Mouse (Mus musculus): ENCODE results near the gene Olfr199. TPM values are rescaled to one million over a fixed set of nuclear protein-coding genes. Genes with fewer than 3 reads are reported as not detected.
"Not testable (repeated sequence)": the region's sequence is repeated elsewhere in the genome, so short reads cannot be mapped to it uniquely, and the experiment has no call there.

The Olfr199 gene
- total RNA-seq (2021), result not detected
- long read RNA-seq, experiment 1, result 0 reads
- long read RNA-seq, experiment 2, result 0 reads

DNA sequence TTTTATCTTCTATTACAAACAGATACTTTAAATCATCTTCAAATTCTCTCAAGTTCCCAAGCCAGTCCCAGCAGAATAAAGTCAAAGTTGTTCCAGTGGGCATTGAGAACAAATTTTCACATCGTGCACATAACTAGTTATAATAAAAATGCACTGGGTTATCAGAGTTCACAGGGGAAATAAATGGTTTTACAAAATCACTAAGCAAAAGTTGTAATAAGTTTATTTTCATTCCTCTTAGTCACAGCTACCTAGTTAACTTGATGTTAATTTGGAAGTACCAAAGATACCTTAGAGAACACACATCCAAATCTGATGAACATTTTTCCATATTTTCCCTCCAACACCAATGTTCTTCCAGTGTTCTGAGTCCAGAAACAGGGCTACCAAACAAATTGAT lies at the start of gene Olfr199:
Gene Olfr199 (minus strand): TSS at position 101 of the 400 bp plus-strand sequence.
- DNase-seq (ENCODE audit: extremely low spot score in 1 of 2, low spot score in 2 of 2); intact Hi-C loops (cut with DNase I); H3K27ac ChIP-seq; H3K4me3 ChIP-seq: not testable (repeated sequence)

- DNase-seq (ENCODE audit: extremely low spot score in 1 of 2, low spot score in 2 of 2); H3K27ac ChIP-seq; H3K4me3 ChIP-seq; intact Hi-C loops (cut with DNase I): not testable (repeated sequence)
These were observed 49.5 kb upstream of the Olfr199 start for GRCm38 (mm10) chr16:59269097-59269496.

GRCm38 (mm10) chr16:59249684-59250083 lies 30.1 kb upstream of the Olfr199 start:
- TF ChIP-seq CTCF (IDR thresholded peaks at IDR 0.05), result no peak
- DNase-seq (ENCODE audit: extremely low spot score in 1 of 2, low spot score in 2 of 2), result no peak
- intact Hi-C loops (cut with DNase I), result loop anchor here (1.0 kb wide), 1 partner anchor 48 kb away; no protein-coding TSS in a partner anchor
- Histone ChIP-seq H3K4me3 (no peak overlapping the region), H3K27ac (no peak overlapping the region)

DNA sequence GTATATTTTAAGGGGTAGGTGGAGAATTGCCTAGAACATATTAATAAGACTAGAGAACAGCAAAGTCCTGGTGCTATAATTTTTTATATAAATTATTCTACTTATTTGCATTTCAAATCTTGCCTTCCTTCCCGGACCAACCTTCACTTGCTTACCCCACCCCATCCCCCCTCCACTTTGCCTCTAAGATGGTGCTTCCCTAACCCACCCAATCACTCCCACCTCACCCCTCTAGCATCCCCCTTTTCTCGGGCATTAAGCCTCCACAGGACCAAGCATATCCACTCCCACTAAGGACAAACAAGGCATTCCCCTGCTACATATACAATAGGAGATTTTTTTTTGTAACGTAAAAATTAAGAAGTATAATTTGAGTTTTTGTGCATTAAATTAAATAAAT lies 1.7 kb downstream of the Olfr199 start:
- intact Hi-C loops (cut with DNase I); H3K4me3 ChIP-seq; H3K27ac ChIP-seq; DNase-seq (ENCODE audit: extremely low spot score in 1 of 2, low spot score in 2 of 2): not testable (repeated sequence)

DNA sequence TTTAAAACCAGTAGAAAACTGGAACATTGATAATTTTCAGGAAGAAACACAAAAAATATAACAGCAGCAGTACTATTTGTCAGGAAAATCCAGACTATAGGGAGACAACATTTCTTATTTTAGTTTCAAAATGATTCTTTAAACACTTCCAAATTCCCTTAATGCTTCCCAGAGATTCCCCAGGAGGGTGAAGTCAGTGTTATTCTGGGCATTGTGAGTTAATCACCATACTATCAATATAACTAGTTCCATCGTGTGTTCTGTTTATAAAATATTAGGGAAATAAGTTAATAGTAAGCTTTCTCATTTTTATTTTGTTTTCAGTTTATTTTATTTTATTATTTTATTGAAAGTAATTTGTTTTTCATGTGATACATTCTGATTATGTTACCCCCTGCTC lies 16.1 kb downstream of the Olfr199 start, which contains the start of gene Olfr198:
Gene Olfr198 (minus strand): TSS at position 101 of the 400 bp plus-strand sequence.
- intact Hi-C loops (cut with DNase I); H3K4me3 ChIP-seq; H3K27ac ChIP-seq; DNase-seq (ENCODE audit: extremely low spot score in 1 of 2, low spot score in 2 of 2): not testable (repeated sequence)

- Histone ChIP-seq H3K4me3 (no peak within 1 kb of the TSS), H3K27ac (no peak within 1 kb of the TSS)
- intact Hi-C loops (cut with DNase I), result no loop called here
- no peak for TF ChIP-seq CTCF (IDR thresholded peaks at IDR 0.05)
- no peak for DNase-seq (ENCODE audit: extremely low spot score in 1 of 2, low spot score in 2 of 2)
These were observed 49.2 kb downstream of the Olfr199 start, which contains the start of gene Olfr196 for GRCm38 (mm10) chr16:59170354-59170753. Olfr196 (minus strand) TSS chr16:59170454.

Other genes starting within 250 kb of the Olfr199 start
- gene Olfr183, start 224.4 kb downstream of the Olfr199 start, total RNA-seq (2021), result not detected
- gene Olfr186, start 189.5 kb downstream of the Olfr199 start, total RNA-seq (2021), result not detected
- gene Olfr187, start 180.0 kb downstream of the Olfr199 start, total RNA-seq (2021), result not detected
- not detected for gene Olfr190, start 141.8 kb downstream of the Olfr199 start, total RNA-seq (2021)
- not detected for gene Olfr191, start 129.9 kb downstream of the Olfr199 start, total RNA-seq (2021)
- gene Olfr193, start 107.9 kb downstream of the Olfr199 start, total RNA-seq (2021), result not detected
- not detected for gene Olfr194, start 98.7 kb downstream of the Olfr199 start, total RNA-seq (2021)
- gene Olfr195, start 72.7 kb downstream of the Olfr199 start, total RNA-seq (2021), result not detected
- not detected for gene Olfr196, start 49.3 kb downstream of the Olfr199 start, total RNA-seq (2021)
- gene Olfr198, start 16.2 kb downstream of the Olfr199 start, total RNA-seq (2021), result not detected
- not detected for gene Olfr201, start 52.9 kb upstream of the Olfr199 start, total RNA-seq (2021)
- not detected for gene Olfr202, start 67.0 kb upstream of the Olfr199 start, total RNA-seq (2021)
- gene Olfr203, start 79.1 kb upstream of the Olfr199 start, total RNA-seq (2021), result not detected
- gene Olfr204, start 98.5 kb upstream of the Olfr199 start, total RNA-seq (2021), result not detected
- gene Olfr205, start 111.4 kb upstream of the Olfr199 start, total RNA-seq (2021), result not detected
- not detected for gene Olfr206, start 129.5 kb upstream of the Olfr199 start, total RNA-seq (2021)
- not detected for gene Olfr209, start 144.2 kb upstream of the Olfr199 start, total RNA-seq (2021)
- under 1 TPM in 1 of 2 experiments, not detected in 1; 0.07 TPM for gene Gabrr3, start 187.6 kb upstream of the Olfr199 start, total RNA-seq (2021)